Mouse (Mus musculus) heart, adult 2 months (tissue): ENCODE measurements around the gene Mrpl18.

ENCODE experiments used
- CTCF ChIP-seq: fragments of 200-600 bp; IDR thresholded peaks from 2 replicates; pipeline ENCODE4 v1.8.1; 2022; ENCODE audit warnings: antibody characterized with exemption, mild to moderate bottlenecking, moderate library complexity
- EP300 ChIP-seq: fragments of 200-500 bp; IDR thresholded peaks from 2 replicates; pipeline ENCODE4 v1.6.1; 2011; ENCODE audit warnings: low read depth, low read length, control low read depth; ENCODE audit not compliant: insufficient read depth
- POLR2A ChIP-seq: fragments of 200-500 bp; IDR thresholded peaks from 2 replicates; pipeline ENCODE4 v1.6.1; 2011; ENCODE audit warnings: mild to moderate bottlenecking, low read depth, low read length, control low read depth; ENCODE audit not compliant: insufficient read depth

DNA sequence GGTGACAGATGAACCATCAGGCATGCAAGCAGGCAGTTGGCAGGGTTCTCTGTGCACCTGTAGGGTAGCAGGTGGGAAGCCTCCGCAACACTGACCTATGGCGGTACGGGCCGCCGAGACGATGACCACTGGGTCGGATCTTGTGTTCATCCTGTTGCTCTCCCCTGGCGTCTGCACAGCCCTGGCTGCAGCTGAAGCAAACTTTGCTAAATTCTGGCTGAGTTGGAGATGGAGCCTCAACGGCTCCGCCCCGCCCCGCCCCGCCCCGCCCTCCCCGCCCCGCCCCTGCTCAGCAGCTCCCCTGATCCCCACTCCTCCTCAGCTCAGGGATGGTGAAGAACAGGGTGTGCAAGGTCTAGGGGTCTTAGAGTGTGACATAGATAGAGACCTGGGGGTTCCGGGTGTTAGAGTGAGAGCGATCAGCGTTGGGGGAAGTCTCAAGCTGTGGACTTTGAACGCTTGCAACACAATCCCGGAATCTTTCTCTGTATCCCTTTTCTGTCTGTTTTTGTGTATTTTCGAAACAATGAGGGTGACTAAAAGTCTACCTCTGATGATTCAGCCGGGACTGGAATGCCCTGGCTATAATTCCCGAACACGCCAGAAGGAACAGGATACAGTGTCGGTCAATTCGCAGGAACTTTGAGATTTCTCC is 24.1 kb upstream of the Mrpl18 start, which contains the start of gene Acat3:
- TF ChIP-seq POLR2A (no peak), CTCF (no peak), EP300 (no peak)
